Mouse (Mus musculus): ENCODE results near the gene Ctsq.

DNA sequence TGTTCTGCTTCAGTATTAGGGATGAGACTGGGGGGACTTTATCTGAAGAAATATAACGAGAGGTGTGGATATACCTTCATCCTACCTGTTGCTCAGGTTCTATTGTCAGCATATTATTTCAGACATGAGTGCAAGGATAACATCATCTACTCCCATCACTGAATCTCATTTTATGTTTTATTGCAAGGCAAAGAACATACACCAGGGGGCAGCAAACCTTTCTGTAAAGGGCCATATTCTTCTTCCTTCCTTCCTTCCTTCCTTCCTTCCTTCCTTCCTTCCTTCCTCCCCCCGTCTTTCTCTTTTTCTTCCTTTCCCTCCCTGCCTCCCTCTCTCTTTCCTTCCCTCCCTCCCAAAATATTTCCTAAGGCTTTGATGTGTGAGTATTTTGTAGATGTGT lies 42.8 kb downstream of the Ctsq start:
- no peak for TF ChIP-seq CTCF (IDR thresholded peaks at IDR 0.05; ENCODE audit: insufficient read depth, low read depth, low read length)
- TF ChIP-seq POLR2A (IDR thresholded peaks at IDR 0.05; ENCODE audit: insufficient read depth, low read depth, low read length), result no peak

All from olfactory bulb, adult 2 months (tissue).